Comparison of ENCODE assay signal across 9 mouse cellular contexts in genomic region chr2:25194486-25195171, GRCm38 (mm10). TPM values are rescaled to one million over a fixed set of nuclear protein-coding genes. Genes with fewer than 3 reads are reported as not detected.
A peak's percentile ranks its signal among the peaks of the same experiment; 100 is the strongest.
DNase-seq lines count a peak whose midpoint lies in the region; ATAC-seq and TF ChIP-seq lines count a peak whose summit lies in the region.
"Had no signal": no experiment of that assay in that cellular context is flagged by ENCODE, and none has a peak within 500 bp of the region (broad histone marks: within the 10 kb centered on the region; RNA-seq: fewer than 3 reads in every experiment).

No protein-coding gene starts in this region.

- H3K36me3 ChIP-seq in heart, postnatal 0 days (replicated peaks; ENCODE audit: control insufficient read depth, insufficient read depth, low read length): peaks cover 8% of the 10 kb centered on the region; the same call in 1 of the 2 replicates

- H3K4me2 ChIP-seq in heart, postnatal 0 days (ENCODE audit: low read depth, low read length): peak overlapping the region; percentile 63; the same call in 1 of the 2 replicates

- H3K9me3 ChIP-seq in heart, postnatal 0 days (replicated peaks; ENCODE audit: control insufficient read depth, low read length): no peaks in the 10 kb centered on the region

- no peak overlapping the region for H3K9ac ChIP-seq in heart, postnatal 0 days (replicated peaks; ENCODE audit: low read depth, low read length)

- H3K4me1 ChIP-seq in heart, postnatal 0 days (ENCODE audit: control insufficient read depth, insufficient read depth): no peaks in the 10 kb centered on the region

- peaks cover 5% of the 10 kb centered on the region; the same call in 1 of the 2 replicates for H3K27me3 ChIP-seq in heart, postnatal 0 days (ENCODE audit: control insufficient read depth, insufficient read depth, low read length)

- DNase-seq in A20 (ENCODE audit: low read depth, low spot score): peak; percentile 70
- peak; percentile 31 to 34 for DNase-seq in CD8-positive naive resting alpha-beta T cell, adult 2 months (ENCODE audit: low read depth in 2 of 2, low spot score in 2 of 2)
- DNase-seq in heart, postnatal 0 days (ENCODE audit: low spot score): no peak
- DNase-seq in cerebellum, adult 11-12 months: no peak
- no peak for DNase-seq in urinary bladder, postnatal 10 days (ENCODE audit: low spot score)
- DNase-seq in right cerebral cortex, postnatal 25 days: no peak
- DNase-seq in layer of hippocampus, adult 11-12 months (ENCODE audit: low spot score): no peak

- H3K4me3 ChIP-seq in heart, postnatal 0 days (ENCODE audit: low read depth, low read length): peak overlapping the region; percentile 42; the same call in 1 of the 2 replicates

- no peak overlapping the region; the same call in 1 of the 2 replicates for H3K27ac ChIP-seq in heart, postnatal 0 days (ENCODE audit: low read depth)

- no peak for TF ChIP-seq CTCF in heart, postnatal 0 days (IDR thresholded peaks at IDR 0.05; ENCODE audit: low read depth)

- no peak for ATAC-seq in heart, postnatal 0 days (ENCODE audit: insufficient read depth, low read depth)
- ATAC-seq in megakaryocyte, adult 5-6 weeks (ENCODE audit: poor library complexity, severe bottlenecking): peak; percentile 51

- no peak for TF ChIP-seq EP300 in heart, postnatal 0 days (IDR thresholded peaks at IDR 0.05; ENCODE audit: low read depth)

- WGBS in heart, postnatal 0 days: 74% methylated on average over 17 of the region's 17 CpGs

RNA-seq across cellular contexts. Expression of gene Tor4a, which starts 2.1 kb away (rescaled TPM):
- total RNA-seq in heart, postnatal 0 days (2014; rRNA removed; ENCODE audit: low replicate concordance): 4.9 and 8.6 TPM in 2 replicates
- polyA plus RNA-seq in heart, postnatal 0 days (2015; fragmentation: Nextera tagmentation; extraction: Ambion mirVana): 4.4 and 5.2 TPM in 2 replicates
- 17.4 and 19.7 TPM in 2 replicates for total RNA-seq in megakaryocyte, adult 5-6 weeks (2015)
- 25.1 and 29.6 TPM in 2 replicates for total RNA-seq in megakaryocyte, adult 5-6 weeks (2017)

RNA-seq across cellular contexts. Expression of gene Nrarp, which starts 14.1 kb away (rescaled TPM):
- 34.1 and 38.1 TPM in 2 replicates for total RNA-seq in heart, postnatal 0 days (2014; rRNA removed; ENCODE audit: low replicate concordance)
- 8.8 and 9.6 TPM in 2 replicates for polyA plus RNA-seq in heart, postnatal 0 days (2015; fragmentation: Nextera tagmentation; extraction: Ambion mirVana)
- 1.1 TPM in 1 of 2 replicates, not detected in the other for total RNA-seq in megakaryocyte, adult 5-6 weeks (2015)
- 0.22 and 0.28 TPM in 2 replicates for total RNA-seq in megakaryocyte, adult 5-6 weeks (2017)

RNA-seq across cellular contexts. Expression of gene Nelfb, which starts 16.7 kb away (rescaled TPM):
- total RNA-seq in heart, postnatal 0 days (2014; rRNA removed; ENCODE audit: low replicate concordance): 49.0 and 63.7 TPM in 2 replicates
- polyA plus RNA-seq in heart, postnatal 0 days (2015; fragmentation: Nextera tagmentation; extraction: Ambion mirVana): 38.4 and 41.9 TPM in 2 replicates
- total RNA-seq in megakaryocyte, adult 5-6 weeks (2015): 21.4 and 23.8 TPM in 2 replicates
- total RNA-seq in megakaryocyte, adult 5-6 weeks (2017): 30.1 and 36.5 TPM in 2 replicates

RNA-seq across cellular contexts. Expression of gene Stpg3, which starts 19.8 kb away (rescaled TPM):
- not detected in 2 replicates for total RNA-seq in heart, postnatal 0 days (2014; rRNA removed; ENCODE audit: low replicate concordance)
- polyA plus RNA-seq in heart, postnatal 0 days (2015; fragmentation: Nextera tagmentation; extraction: Ambion mirVana): not detected in 2 replicates
- total RNA-seq in megakaryocyte, adult 5-6 weeks (2015): not detected in 2 replicates
- total RNA-seq in megakaryocyte, adult 5-6 weeks (2017): not detected in 2 replicates
- polyA plus RNA-seq: cortical plate, adult 2 months had no signal

RNA-seq across cellular contexts. Expression of gene Fam166a, which starts 23.9 kb away (rescaled TPM):
- not detected in 2 replicates for total RNA-seq in heart, postnatal 0 days (2014; rRNA removed; ENCODE audit: low replicate concordance)
- 0.33 TPM in 1 of 2 replicates, not detected in the other for polyA plus RNA-seq in heart, postnatal 0 days (2015; fragmentation: Nextera tagmentation; extraction: Ambion mirVana)
- total RNA-seq in megakaryocyte, adult 5-6 weeks (2015): 0.20 and 0.57 TPM in 2 replicates
- total RNA-seq in megakaryocyte, adult 5-6 weeks (2017): not detected in 2 replicates

Comparison
In these comparisons a context has a peak if more than half of its experiments do, and no peak if none do; other contexts are left out.
1. DNase-seq: peak in A20 (single experiment) and CD8-positive naive resting alpha-beta T cell, adult 2 months (2 of 2); none in heart, postnatal 0 days (single experiment), cerebellum, adult 11-12 months (single experiment), urinary bladder, postnatal 10 days (single experiment), right cerebral cortex, postnatal 25 days (single experiment) and layer of hippocampus, adult 11-12 months (single experiment).
2. RNA of gene Nrarp, which starts 14.1 kb away (total RNA-seq): 34.1 to 38.1 TPM in heart, postnatal 0 days; 0.22 to 1.1 TPM in megakaryocyte, adult 5-6 weeks; every median in the first group is over 10 times any median in the second.